Mouse (Mus musculus) G1E (cell line): ENCODE data around the gene Ano3.

Experiments
- CTCF ChIP-seq: IDR thresholded peaks from 2 replicates; pipeline ENCODE4 v1.5.1; 2012; ENCODE audit warnings: low read depth, low read length, inconsistent platforms, mixed read lengths
- GATA1 ChIP-seq: IDR thresholded peaks from 2 replicates; pipeline ENCODE4 v1.6.1; 2012; ENCODE audit warnings: borderline replicate concordance, low read length, inconsistent platforms, mixed read lengths
- GATA2 ChIP-seq: IDR thresholded peaks from 2 replicates; pipeline ENCODE4 v1.6.1; 2012; ENCODE audit warnings: low read depth, low read length, inconsistent platforms, borderline replicate concordance
- POLR2AphosphoS5 ChIP-seq: IDR thresholded peaks from 2 replicates; pipeline ENCODE4 v1.6.1; 2012; ENCODE audit warnings: low read depth, low read length, inconsistent platforms; ENCODE audit not compliant: insufficient replicate concordance
- TAL1 ChIP-seq: conservative IDR thresholded peaks from 2 replicates; pipeline ENCODE4 v1.6.1; 2012; ENCODE audit warnings: low read depth, low read length, inconsistent platforms, mixed read lengths

DNA sequence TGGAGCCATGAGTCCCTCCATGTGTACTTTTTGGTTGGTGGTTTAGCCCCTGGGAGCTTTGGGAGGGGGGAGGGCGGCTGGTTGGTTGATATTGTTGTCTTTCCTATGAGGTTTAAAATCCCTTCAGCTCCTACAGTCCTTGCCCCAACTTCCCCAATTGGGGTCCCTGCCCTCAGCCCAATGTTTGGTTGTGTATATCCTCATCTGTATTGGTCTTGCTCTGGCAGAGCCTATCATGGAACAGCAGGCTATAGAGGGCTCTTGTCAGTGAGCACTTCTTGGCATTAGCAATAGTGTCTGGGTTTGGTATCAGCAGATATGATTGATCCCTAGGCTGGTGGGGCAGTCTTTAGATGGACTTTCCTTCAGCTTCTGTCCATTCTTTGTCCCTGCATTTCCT is 135.8 kb downstream of the Ano3 start:
- TF ChIP-seq CTCF, result no peak
- TF ChIP-seq TAL1, result no peak
- TF ChIP-seq GATA1, result no peak
- TF ChIP-seq POLR2AphosphoS5, result no peak
- TF ChIP-seq GATA2, result no peak
